Mouse (Mus musculus): ENCODE measurements around the gene Pdzd8. TPM values are rescaled to one million over a fixed set of nuclear protein-coding genes. Genes with fewer than 3 reads are reported as not detected.

Pdzd8 gene
- total RNA-seq (2014; fragmentation: Nextera tagmentation) (46.8 and 51.9 TPM in 2 replicates), total RNA-seq (2017) (57.6 and 59.1 TPM in 2 replicates)

DNA sequence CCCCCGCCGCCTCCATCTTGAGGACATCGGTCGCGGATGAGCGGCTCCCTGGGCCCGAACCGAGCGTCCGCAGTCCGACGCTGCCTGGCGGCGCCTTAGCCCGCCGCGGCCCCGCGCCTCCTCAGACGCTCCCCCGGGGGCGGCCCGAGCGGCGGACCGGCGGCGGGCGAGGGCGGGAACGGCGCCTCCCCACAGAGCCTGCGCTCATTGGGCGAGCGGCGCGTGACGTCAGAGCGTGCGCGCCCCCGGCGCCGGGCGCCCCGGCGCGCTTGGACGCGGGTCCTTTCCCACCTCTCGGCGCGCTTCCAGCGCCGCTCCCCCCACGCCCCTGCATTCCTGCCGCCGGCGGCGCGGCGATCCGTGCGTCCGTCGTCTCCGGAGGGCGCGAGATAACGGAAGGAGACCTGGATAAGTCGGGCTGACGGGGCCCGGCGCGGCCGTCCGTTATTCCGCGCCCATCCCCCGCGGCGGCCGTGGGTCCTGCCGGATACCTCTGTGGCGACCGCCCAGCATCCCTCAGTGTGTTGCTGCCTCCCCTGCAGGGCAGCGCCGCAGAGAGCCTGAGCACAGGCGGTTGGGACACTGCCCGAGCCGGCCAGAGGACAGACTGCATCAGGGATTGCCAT, at the start of gene Pdzd8:
TSS of gene Pdzd8 (minus strand) at position 123 of the 626 bp plus-strand sequence.
- ATAC-seq (replicated peaks; ENCODE audit: poor library complexity, severe bottlenecking) = peak; percentile 38

DNA sequence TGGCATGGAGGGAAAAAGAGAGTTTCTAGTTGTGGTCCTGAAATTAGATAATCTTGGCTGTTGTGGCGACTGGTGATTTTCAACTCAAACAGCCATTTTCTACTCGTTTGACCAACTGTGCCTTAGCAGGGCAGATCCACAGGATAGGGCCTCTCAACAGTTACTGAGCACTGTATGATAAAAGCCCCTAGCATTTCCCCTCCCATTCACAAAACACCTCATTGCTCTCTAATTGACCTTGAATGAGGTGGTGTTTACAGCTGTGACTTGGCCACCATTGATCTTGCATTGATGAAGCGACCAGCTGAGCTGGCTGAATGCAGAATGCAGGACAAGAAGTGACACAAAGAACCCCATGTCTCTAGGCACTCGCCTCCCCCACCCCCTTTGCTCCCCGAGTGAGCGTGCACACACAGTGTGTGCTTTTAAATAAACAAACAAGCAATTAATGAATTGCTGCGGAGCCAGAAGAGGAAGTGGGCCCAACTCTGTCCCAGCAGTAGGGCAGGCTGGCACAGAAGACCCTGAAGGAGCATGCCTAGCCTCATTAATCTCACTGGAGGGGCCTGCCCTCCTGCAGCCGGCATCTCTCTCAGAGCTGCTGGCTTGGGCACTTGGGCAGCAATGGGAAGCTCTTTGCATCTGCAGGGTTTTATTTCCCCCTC, 48.3 kb upstream of the Pdzd8 start:
- no peak for ATAC-seq (replicated peaks; ENCODE audit: poor library complexity, severe bottlenecking)

DNA sequence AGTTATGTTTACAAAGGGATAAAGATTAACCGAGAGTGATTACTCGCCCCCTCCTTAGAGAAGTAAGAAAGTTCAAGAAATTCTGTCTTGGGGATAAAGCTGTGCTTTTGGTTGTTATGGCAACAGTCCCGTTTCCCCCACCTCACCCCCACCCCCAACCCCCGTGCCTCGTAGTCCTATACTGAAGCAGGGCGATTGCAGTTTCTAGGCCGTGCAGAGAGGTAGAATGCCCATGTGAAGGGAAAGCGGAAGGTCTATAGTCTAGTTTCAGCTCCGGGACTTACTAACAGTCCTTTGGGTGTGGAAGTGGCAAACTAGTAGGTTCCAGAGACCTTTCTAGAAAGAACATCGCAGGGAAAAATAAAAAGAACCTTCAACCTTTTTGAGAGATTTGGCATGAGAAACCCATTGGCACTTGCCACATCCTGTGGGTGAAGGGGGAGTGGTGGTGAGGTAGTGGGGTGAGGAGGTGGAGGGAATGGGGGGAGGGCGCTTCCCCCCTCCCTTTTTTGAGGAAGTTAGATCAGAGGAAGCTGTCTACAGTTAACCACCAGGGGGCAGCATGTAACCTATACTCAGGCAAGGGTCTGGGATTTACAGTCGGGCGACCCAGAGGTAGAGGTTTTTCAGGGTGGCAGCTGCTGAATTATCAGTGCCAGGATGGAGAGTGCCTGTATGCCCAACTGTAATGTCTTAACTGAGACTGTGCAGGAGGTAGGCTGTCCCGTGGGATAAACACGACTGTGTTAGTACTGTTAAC, 43.4 kb upstream of the Pdzd8 start:
- peak; percentile 91 for ATAC-seq (replicated peaks; ENCODE audit: poor library complexity, severe bottlenecking)

DNA sequence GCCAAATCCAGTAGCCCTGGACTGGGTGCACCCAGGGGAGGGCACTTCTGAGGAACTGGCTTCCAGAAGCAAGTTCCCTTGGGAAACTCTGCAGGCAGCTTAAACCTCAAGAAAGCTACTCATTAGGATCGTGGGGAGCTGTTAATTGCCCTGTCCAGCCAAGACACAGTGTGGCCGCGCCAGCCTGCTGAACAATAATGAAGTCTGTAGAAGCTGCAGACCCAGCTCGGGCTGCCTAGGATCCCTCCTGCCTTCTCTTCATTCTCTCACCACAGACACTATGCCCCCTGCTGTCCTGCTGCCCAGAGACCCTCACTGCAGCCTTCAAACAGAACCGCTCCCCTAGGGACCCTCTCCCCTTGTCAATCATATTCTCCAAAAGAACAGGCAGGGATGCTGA, 42.8 kb upstream of the Pdzd8 start:
- ATAC-seq (replicated peaks; ENCODE audit: poor library complexity, severe bottlenecking) = no peak

DNA sequence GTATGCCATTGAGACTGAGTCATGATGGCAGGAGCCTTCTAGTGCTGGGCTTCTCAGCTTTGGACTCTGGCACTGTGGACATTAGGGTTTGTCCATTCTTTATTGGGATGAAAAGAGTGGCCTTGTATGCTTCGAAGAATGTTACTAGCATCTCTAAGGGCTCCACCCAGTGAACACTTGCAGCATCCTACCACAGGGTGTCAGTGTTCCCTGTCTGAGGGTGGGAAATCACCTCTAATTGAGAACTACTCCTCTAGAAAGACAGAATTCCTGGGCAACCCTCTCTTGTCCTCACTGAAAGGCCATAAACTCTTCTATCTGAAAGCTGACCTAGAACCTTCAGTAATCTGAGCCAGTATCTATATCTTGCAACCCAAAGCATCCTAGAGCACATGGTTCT, 41.6 kb upstream of the Pdzd8 start:
- ATAC-seq (replicated peaks; ENCODE audit: poor library complexity, severe bottlenecking) = peak; percentile 35; the same call in 1 of the 2 replicates

DNA sequence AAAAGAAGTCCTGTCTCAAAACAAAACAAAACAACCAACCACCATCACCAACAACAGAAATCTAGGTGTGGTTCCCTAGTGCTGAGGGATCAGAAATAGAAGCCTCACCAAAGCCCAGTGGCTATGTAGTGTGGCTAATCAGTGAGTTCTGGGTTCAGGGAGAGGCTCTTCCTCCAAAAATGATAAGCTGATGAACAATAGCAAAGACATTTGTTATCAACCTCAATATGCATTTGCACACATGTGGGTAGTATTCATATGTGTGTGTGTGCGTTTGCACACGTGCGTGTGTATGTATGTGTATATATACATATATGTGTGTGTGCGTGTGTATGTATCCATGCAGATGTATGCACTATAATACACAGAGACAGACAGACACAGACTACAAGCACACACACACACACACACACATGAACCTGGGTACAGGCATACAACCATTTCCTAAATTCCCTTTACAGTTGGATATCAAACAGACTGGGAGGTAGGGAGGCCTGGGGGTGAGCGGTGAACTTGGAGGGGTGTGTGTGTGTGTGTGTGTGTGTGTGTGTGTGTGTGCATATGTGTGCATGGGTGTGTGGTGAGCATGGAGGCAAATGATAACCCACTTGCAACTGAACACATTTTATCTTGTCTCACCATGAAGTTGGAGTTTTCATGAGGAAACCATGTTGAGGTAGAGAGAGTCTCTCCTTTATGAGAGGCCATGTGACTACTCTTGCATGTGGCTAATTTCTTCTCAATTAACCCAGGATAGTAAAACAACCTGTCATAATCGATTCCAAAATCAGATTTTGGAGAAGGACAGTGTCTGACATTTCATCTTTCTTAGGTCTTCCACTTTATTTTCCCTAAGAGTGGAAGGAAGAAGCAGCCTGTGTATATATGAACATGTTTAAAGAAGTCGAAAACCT, 39.3 kb upstream of the Pdzd8 start:
- no peak for ATAC-seq (replicated peaks; ENCODE audit: poor library complexity, severe bottlenecking)

DNA sequence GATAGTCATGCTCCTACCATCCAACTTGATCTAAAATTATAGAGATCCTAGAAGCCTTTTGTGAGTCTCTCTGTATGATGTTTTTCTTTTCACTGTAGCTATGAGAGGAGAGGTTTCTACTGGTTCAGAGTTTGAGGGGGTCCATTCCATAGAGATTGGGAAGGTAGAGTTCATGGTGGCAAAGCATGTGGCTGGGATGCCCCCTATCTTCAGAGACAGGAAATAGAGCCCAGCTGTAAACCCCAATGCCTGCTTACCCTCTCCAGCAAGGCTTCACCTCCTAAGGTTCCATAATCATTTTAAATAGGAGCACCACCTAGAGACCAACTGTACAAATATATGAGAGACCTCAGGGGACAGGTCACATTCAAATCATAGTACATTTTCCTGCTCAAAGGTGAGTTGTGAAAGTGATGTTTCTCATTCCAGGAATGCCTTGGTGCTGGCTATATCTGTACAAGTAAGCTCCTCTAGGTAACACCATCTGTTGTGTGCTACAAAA, 36.9 kb upstream of the Pdzd8 start:
- no peak for ATAC-seq (replicated peaks; ENCODE audit: poor library complexity, severe bottlenecking)

DNA sequence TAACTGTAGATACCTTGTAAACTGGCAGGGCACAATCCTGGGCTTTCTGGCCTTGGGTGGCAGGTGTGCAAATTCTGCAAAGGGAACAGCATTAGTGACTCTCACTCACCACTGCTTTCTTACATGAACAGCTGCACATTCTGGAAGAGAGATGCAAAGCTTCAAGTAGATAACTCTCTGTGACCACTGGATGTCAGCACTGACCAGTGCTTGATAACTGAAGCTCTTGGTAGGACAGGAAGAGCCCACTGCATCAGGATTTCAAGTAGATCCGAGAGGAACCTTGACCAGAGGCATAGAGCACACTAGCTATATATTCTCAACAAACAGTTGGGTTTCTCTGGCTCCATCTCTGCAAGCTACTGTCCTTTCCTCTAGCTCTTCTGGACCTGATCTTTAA, 34.4 kb upstream of the Pdzd8 start:
- ATAC-seq (replicated peaks; ENCODE audit: poor library complexity, severe bottlenecking) = no peak

DNA sequence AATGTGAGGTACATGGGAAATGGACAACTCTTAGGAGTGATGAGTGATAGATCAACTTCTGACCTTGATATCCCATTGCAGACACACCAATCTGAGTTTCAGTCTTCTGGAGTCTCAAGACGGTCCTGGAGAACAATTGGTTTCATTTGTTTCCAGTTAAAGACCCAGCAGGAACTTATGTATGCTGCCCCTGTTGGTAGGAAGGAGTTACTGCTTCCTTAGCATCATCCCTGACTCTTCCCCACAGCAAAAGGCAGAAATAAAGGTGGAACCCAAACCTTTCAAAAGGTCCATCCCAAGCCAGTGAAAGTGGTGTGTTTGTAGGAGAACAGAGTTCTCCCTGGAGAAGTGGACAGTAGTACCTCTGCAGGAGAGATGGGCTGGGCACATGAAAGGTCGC, 30.9 kb upstream of the Pdzd8 start:
- no peak for ATAC-seq (replicated peaks; ENCODE audit: poor library complexity, severe bottlenecking)

DNA sequence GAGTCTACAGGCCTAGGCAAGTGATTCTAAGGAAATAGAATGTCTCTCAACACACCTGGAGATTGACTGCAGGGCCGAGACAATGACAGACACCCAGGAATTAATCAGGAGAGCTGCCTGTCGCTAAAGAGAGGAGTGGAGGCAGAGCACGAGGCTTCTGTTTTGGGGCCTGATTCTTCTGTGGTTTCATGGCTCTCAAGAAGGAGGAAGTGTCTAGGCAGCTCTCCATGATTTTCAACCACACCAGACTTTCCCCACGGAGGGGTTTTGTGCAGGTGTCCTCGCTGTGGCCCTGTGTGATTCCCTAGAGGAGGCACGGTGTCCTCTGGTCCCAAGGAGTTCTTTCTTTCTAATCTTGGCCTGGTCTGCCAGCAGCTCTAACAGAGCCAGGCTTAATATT, 29.4 kb upstream of the Pdzd8 start:
- ATAC-seq (replicated peaks; ENCODE audit: poor library complexity, severe bottlenecking) = peak; percentile 66

DNA sequence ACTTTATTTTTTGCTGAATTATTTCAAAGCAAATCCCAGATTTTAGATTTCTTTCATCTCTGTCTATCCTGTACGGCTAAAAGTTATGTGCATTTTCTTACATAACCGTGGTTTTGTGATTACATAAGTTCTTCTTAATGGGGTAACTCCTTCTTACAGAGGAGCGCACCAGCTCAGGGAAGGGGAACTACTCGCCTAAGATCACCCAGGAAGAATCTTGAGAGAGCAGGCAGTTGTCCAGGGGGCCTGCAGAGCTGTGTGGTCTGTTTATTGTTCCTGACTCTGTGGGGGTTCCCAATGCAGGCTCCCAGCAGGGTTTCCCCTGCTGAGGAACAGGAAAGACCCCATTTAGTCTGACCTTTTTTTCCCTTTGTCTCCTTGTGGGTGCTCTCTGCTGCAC, 27.3 kb upstream of the Pdzd8 start:
- peak; percentile 91 for ATAC-seq (replicated peaks; ENCODE audit: poor library complexity, severe bottlenecking)

DNA sequence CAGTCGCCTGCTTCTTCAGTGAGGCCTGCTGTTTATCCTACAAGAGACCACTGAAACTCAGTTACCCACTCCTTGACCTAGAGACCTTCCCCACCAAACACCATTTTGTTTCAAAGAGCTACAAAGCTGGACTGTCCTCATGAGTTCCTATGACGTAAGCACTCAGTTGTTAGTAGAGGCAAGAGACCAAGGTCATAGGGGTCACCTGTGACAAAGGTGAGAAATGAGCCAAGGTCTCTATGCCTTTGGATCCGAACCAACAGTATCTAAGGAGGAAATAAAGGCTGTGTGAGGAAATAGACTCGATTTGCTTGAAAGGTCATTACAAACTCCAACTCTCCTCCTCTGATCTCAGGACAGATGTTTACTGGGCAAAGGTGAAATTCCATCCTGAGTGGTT, 25.4 kb upstream of the Pdzd8 start:
- ATAC-seq (replicated peaks; ENCODE audit: poor library complexity, severe bottlenecking) = no peak

DNA sequence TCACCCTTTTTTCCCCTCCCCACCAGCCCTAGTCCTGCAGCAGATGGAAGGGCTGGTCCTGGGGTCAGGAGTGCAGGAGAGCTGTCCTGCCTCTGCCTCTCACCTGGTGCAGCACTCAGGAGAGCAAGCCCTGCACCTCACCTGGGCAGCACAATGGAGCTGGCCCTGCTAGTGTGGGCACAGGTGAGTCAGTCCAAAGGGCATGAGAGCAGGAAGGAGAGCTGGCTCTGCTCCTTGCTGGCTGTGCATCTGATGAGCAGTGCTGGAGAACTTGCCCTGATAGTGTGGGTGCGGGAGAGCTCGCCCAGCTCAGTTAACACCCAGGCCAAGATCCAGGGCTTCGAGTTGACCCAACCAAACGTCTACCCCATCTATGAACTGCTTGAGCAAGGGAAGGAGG, 22.3 kb upstream of the Pdzd8 start:
- ATAC-seq (replicated peaks; ENCODE audit: poor library complexity, severe bottlenecking) = no peak

DNA sequence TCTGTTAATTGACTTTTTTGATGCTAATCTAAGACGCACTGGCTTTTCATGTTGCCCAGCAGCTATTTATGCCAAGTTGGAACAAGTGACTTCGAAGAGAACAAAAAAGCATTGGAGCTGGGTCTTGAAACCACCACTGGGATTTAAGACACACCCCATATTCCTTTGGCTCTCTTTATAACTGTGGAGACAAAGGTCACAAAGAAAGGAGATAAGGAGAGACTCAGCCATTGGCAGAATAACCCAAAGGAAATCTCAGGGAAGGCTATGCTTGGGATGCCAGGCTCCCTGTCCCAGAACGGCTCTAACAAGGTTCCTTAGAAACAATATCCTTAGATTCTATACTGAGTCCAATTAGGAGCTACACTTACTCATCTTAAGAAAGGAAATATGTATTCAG, 21.1 kb upstream of the Pdzd8 start:
- ATAC-seq (replicated peaks; ENCODE audit: poor library complexity, severe bottlenecking) = no peak

DNA sequence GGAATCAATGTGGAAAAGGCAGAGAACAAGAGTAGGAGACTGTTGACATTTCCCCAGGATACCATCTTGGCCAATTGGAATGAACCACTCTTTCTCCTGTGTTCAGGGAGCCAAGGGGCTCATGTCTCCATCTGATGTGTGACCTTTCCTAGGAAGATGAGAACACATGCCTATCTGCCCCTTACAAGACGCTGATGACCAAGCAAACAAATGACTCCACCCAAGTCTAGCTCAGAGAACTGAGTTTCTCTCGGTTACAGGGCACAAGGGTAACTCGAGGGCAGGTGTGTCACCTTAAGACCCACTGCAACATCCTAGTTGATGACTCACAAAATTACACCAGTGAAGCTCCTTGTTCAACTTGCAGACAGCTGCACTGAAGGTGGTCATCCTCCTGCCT, 18.1 kb upstream of the Pdzd8 start:
- ATAC-seq (replicated peaks; ENCODE audit: poor library complexity, severe bottlenecking) = no peak

DNA sequence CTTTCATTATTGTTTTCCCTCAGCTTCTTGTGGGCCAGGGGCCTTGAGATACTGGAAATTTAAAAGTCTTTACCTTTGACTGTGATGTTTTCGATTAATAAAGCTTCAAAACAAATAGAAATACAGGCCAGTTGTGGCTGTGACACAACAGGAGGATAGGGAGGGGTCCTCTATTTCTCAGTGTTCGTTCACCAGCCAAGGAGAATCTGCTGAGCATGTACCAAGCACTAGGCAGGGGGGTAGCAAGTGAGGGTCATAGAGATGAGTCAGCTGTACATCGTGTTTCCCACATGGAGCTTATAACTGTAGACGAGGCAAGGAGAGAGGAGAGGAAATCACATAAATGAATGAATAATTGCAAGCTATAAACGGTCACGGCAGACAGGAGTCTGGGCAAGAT, 17.1 kb upstream of the Pdzd8 start:
- ATAC-seq (replicated peaks; ENCODE audit: poor library complexity, severe bottlenecking) = no peak

DNA sequence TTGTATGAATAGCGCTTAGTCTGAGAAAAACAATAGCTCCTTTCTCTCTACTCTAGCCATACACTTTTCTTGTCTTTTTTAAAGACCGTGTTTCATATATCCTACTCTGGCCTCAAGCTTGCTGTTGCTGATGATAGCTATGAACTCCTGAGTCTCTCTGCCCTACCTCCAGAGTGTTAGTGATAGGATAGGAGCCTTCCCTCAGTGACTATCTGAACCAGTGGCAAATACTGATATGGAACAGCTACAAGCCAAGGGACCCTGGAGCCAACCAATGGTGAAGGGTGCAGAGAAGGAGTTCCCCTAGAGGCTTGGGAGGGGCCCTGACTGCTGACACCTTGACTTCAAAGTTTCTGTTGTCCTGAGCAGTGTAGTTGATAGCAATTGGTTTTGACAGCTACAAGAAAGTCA, 14.9 kb upstream of the Pdzd8 start:
- no peak for ATAC-seq (replicated peaks; ENCODE audit: poor library complexity, severe bottlenecking)

DNA sequence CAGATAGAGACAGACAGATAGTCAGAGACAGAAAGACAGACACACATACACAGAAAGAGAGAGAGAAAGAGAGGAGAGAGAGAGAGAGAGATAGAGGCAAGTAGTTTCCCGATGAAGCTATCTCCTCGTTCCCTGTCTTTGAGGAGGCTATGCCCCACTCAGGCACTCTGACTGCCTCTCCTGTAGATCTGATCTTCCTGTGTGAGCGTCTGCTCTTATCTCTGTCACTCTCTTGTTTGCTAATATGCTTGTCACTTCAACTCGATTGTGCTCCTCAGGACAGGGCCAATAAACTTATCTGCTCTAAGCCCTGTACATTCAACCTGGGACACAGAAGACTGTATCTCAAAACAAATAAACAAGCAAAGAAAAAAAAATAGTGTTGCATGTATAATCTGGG, 13.6 kb upstream of the Pdzd8 start:
- ATAC-seq (replicated peaks; ENCODE audit: poor library complexity, severe bottlenecking) = no peak

DNA sequence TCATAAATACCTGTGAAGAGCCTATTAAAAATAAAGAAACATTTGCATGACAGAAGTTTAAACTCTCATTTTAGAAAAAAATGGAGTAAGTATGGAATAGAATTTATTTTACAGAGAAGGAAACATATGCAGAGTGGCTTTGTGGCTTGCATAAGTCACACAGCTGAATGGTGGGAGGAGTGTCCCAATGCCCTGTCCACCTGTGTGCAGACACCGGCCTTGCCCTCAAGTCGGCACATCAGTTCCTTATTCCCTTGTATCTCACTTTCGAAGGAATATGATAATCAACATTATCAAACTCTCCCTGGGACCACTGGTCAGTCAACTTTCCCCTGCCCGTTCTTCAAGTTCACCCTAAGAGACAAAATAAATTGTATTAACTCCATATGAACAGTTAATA, 12.3 kb upstream of the Pdzd8 start:
- peak; percentile 56; the same call in 1 of the 2 replicates for ATAC-seq (replicated peaks; ENCODE audit: poor library complexity, severe bottlenecking)

DNA sequence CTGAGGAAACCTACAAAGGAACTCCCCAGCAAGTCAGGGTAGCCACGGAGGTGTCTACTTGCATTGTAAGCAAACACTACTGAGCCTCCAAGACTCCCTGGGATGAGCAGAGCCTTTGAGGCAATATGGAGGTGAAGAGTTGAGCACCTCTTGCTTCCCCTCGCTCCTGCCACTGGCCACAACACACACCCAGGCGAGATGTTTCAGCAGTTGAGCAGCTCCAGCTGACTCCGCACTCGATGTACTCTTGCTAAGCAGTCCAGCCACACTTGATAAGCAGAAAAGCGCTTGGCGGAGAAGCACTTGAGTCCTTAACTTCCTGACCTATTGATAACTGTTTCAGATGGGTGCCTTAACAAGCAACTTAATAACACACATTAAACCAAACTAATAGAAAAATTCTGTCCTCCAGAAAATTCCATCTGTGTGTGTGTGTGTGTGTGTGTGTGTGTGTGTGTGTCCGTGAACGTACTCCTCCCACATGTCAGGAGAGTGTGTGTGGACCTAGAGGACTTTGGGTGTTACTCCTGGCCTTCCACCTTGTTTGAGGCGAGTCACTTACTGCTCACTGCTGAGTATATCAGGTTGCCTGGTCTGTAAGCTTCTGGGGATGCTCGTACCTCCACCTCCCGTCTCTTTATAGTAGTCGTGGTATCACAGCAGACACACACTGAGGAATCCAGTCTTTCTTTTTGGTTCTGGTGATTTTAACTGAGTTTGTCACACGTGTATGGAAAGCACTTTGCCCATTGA, 11.4 kb upstream of the Pdzd8 start:
- no peak for ATAC-seq (replicated peaks; ENCODE audit: poor library complexity, severe bottlenecking)

All from granulocyte monocyte progenitor cell, adult 5-6 weeks (primary cell).